Mouse (Mus musculus) common myeloid progenitor, adult 5-6 weeks (primary cell): ENCODE results near the gene Fam3c. TPM values are rescaled to one million over a fixed set of nuclear protein-coding genes. Genes with fewer than 3 reads are reported as not detected.

Source experiments
- ATAC-seq: replicated peaks from 2 replicates; pipeline ENCODE4 v1.8.0; 2016; ENCODE audit warnings: low read depth, mild to moderate bottlenecking, moderate TSS enrichment, inconsistent platforms; ENCODE audit not compliant: poor library complexity, severe bottlenecking
- total RNA-seq: library from RNA; stranded (forward); fragments of 200-1000, 187-1606 nt; gene quantifications from 2 replicates; pipeline ENCODE4 v1.2.3, GENCODE M21; 2017

Fam3c gene
- total RNA-seq, 1 experiment from 2014 or later: 60.3 TPM

DNA sequence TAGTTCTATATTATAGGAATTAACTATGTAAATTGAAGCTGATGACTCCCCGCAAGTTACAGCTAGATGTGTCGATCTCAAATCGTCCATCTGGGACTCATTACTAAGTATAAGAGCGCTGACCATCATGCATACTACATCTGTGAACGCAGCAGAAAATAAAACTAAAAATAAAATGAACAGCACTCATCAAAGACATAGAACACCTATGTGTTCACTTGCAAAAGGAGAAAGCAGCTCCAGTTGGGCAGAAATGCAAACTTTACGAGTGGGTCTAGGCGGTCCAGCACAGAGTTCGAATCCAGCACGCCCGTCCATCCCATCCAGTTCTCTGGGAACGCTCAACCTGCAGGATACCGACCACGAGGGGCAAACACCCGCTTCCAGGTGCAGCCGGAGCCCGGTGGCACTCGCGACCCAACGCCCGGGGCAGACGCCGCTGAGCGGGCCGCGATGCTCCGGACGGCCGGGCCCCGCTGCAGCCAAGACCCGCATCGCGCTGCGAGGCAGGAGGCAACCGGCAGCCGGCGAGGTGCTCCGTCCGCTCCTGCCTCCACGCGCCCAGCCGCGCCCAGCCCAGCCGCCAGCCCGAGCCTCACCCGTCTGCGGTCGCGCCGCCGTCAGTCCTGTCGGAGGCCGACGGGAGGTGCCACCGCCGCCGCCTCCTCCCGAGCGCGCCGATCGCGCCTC is 502 bp downstream of the Fam3c start:
- ATAC-seq: no peak

DNA sequence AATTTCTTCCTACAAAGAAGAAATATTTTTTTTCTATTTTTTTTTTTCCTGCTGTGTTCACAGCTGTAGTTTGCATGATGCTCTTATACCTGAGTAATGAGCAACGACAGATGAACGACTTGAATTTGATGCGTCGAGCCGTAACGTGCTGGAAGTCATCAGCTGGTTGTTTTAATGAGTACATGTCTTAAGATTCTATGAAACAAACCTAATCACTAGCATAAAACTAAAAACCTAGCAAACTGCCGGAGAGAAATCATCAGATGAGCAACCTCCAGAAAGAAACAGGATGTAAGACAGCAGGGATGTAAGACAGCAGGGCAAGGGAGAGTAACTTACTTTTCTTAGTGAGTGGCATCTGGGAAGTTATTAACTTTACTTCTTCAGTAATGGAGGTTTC is 1.4 kb downstream of the Fam3c start:
- no peak for ATAC-seq

DNA sequence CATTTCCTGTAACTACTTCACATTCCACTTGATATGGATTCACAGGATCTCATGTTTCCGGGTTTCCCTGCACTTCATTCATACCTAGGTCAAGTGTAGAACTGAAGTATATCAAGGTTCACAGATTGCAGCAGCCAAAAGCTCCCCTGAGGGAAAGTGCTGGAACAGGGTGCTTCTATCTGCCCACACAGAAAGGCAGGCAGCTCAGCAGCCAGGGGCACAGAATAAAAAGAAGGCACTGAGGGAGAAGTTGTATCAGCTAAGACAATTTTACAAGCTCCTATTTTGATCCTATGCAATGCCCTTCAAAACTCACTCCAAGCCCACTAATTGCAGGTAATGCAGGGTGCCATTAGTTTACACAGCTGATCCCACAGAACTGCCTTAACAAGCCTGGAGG is 2.0 kb downstream of the Fam3c start:
- ATAC-seq: no peak

DNA sequence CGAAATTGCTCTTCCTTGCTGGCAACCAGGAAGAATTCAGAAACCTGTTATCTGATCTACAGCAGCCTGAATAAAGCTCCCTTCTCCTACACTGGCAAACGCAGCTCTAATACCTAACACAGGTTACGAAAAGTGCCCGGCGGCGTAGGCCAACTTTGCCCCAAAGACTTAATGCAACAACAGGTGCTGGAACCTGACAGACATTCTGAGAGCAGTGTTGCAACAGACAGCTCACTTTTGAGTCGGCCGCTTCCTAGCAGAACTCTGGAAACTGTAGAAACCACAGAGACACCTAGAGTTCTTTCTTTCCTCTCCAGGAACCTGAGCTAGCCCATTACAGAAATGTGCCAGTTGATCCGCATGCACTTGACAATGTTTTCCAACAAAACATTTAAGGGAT is 4.5 kb downstream of the Fam3c start:
- ATAC-seq: no peak

DNA sequence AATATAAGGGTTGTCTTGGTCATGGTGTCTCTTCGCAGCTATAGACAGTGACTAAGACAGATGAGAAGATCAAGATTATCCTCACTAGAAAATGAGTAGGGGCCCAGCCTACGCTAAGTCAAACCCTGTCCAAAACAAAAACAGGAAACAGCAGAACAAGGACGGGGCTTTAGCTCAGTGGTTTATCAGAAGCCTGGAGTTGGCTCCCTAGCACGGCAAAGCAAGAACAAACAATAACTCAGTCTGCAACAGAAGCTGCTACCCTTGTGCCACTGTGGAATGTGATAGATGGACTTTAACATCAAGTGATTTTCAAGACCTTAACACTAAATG is 5.8 kb downstream of the Fam3c start:
- ATAC-seq: no peak

DNA sequence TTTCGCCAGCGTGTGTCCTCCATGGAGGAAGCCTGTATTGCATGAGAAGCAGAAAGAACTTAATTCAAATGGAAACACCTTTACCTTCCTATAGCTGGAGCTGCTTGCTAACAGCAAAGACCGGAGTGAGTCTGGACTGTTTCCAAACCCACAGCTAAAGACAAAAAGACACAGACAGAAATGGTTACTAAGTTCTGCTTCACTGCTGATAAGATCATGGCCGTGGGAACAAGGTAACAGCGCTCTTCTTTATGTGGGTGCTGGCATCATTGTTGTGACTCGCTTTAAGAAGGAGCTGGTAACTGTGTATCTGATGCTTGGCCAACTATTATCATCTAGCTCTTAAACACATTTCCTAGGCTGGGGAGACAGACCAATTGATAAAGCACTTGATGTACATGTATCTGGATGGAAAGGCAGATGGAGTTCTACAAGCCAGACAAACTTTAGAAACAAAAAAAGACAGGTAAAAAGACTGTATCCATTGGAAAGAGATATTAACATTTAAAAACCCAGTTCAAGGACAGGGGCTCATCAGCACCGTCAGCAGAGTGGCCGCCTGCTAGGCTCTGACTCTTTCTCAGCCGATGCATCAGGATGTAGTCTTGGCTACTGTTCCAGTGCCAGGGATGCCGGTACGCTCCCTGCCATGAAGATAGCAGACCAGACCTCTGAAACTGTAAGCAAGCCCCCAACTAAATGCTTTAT is 6.4 kb downstream of the Fam3c start:
- ATAC-seq: peak; percentile 30

DNA sequence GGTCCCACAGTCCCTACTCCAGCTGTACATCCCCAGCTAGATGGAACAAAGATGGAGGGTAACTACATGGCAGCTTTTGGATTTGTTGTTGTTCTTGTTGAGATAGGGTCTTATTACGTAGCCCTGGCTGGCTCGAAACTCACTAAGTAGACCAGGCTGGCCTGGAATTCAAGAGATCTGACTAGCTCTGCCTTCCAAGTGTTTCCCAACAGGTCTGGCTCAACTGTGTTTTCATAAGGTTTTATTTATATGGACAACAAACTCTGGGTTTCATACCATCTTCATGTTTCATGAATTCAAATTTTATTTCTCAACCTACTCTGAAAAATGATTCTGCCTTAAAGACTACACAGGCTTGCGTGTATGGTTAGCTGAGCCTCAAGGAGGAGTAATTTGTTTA is 7.1 kb downstream of the Fam3c start:
- no peak for ATAC-seq

DNA sequence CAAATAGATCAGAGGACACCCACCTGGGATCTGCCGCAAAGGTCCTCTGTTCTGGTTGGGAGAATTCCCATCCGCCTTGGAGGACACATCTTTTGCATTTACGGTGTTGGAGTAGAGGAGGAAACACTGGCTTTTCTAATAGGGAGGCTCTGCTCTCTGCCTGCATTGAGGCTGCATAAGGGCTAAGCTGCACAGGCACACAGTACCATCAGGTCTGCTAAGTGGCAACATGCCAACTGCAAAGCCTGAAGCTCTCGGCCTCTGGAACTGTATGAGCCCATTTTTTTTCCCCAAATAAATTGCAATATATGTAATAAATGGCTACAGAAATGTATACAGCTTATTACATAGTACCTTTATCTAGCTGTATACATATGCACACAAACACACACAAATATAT is 7.9 kb downstream of the Fam3c start:
- no peak for ATAC-seq

DNA sequence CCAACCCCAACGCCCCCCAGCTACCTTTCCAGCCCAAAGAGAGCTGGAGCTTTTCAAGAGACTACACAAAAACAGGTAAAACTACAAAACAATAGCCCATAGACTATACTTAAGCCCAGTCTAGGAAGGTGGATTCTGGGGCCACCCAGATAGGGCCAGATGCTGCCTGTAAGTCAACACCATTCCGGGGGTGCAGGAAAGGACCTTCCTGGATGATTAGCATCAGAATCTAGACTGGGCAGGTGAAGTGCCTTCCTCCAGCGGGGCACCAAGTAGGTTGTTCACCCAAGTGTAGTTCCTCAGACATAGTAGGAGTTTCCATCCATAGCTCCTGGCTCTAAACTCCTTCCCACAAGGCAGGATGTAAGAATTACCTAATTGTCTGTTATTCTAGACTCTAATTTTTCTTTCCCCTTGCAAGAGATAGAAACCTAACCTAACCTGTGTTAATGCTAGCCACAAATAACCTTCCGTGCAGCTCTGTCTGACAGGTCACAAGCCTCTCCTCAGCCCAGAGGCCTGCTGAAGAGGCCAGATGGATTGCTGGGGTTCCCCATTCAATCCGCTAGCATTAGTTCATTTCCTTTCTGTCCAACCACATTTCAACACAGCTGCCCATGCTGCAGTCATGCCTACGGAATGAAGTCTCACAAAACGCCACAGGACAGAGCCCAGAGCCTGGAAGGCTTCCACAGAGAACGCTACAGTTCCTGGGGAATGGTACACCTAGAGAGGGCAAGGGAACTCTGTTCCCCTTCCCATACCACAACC is 8.7 kb downstream of the Fam3c start:
- peak; percentile 79 for ATAC-seq

DNA sequence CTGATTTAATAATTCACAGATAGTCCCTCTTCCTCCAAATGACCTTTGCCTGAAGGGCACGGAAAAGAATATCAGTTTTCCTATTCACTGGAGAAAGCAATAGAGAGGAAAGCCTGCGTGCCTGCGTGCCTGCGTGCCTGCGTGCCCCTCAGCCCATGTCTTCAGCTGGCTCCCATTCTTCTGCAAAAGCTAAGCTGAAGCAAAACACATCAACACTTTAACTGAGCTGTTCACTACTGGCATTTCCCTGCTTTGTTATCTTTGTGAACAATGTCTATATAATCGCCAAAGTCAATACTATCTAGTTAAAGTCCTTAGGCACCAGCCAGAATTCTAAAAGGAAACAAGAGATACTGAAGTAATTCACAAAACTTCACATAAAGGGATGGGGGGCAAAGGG is 11.6 kb downstream of the Fam3c start:
- ATAC-seq: no peak

DNA sequence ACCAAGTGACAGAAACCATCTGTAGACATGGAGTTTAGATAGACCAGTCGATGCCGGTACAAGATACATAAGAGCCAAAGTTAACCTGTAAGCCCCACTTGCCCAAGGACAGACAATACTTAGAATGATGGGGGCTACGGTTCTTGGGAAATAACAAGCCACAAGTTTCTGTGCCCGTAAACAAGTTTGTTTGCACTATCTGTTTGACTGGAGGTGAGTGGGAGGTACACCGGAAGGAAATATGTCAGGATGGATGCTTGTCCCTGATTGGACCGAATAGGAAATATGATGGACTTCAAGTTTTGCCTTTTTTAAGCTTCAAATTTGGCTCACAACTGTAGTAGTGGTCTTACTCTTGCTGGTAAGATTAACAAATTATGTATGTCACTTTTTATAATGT is 12.3 kb downstream of the Fam3c start:
- no peak for ATAC-seq

DNA sequence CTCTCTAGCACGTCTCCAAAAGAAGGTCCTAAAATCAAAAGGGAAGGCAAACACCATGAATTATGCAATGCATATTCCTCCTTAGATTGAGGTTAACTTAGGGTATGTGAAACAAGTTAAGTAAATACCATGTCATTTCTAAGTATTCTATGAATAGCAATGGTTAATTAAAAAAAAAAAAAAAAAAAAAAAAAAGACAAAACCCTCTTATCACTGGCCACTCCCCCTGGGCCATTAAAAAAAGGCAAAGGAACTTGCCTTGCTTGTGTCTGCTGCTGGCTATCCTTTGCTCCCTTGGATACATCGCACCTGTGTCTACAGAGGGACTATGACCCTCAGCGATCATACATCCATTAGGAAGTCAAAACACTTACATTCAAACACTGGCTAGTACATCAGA is 12.8 kb downstream of the Fam3c start:
- ATAC-seq: 0 out of 2 replicates have a peak, but pooled peaks have one; percentile 19

DNA sequence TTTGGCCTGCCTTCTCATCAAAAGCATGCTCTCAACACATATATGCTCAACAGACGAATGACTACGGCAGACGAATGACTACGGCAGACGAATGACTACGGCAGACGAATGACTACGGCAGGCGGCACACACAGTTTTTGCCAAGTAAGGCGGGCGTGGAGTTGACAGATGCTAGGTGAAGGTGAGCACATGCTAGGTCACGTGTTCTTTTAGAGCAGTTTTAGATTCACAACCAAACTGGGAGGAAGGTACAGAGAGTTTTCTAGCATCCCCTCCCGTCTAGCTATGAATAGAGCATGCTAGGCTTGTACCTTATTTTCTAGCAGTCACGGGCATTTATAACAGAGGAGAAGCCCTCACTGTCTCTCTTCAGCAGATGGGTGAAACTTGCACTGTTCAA is 15.3 kb downstream of the Fam3c start:
- no peak for ATAC-seq

DNA sequence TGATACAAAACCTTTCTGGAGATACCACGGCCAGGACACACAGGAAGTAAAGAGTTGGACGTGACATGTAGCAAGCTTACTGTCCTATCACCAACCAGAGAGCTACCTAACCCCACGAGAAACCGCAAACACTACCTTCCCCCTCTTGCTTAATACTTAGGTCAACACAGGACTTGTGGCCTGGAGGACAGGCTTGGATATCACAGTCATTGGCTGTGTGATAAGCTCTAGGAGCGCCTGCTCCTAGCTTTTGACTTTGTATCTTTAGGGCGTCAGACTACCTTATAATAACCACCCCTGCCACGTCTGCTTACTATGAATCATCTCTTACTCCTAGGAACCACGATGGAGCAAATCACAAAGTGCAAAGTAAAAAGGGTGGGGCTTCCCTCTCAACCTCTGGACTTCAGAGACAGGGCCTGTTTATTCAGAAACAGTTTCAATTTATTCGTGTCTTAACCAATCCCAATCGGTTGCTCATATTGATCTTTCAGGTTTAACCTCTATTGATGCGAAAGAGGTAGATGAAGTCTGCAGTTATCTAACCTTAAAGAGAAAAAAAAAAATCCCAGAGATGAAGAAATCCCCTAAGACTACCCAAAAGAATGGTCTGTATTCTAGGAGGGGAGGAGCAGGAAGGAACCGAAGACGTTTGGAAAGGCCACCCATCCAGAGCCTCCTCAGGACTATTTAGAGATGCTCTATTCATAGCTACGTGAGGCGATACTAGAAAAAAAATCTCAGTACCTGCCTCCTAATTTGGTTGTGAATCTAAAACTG is 16.1 kb downstream of the Fam3c start:
- ATAC-seq: no peak

DNA sequence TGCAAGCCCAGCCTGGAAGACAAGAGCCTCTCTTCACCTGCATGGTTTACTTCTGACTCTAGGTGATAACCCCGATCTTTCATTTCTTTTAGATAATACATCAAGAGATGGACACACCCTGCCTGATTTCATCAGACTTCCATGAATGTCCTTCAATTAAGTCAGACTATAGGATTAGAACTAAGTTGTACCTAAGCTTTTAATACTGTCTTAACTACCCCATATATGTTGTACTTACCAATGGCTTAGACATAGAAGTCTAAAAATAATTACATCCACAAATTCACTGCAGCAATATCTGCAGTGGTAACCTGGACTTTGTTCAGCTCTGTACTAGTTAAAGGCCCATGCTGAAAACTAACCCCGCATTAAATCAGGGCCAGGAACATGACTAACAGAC is 23.5 kb downstream of the Fam3c start:
- ATAC-seq: no peak

DNA sequence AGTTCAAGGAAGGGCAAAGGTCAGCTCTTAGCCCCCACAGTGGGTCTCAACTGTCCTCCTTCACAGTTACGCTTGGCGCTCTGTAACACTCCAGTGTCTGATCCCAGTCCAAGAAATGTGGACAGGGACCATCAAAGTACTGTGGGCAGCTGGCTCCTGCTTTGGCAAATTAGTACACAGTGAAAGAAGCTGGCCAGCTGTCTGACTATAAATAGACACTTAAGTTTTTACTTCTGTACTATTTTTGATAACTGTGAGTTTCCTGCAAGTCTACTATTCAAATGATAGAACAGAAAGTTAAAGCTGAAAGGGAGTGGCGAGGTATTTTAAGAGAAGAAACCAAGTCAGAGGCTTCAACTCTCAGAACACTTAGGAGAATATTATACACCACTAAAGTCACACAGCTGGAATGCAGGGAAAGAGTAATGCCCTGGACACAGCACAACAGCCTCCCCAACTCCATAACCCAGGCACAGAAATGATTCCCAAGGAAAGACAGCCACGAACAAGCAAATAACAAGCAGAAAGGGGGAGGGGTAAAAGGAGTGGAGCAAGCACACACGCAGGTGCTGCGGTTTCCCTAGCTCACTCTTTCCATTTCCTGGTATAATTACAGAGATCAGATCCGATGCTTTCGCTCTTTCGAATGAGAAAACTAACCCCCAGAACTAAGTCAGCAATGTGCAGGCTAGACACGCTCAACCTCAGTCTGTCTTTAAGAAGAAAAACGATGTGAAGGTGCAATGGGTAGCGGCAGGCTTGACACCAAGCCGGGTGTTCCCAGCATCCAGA is 25.7 kb downstream of the Fam3c start:
- ATAC-seq: no peak

DNA sequence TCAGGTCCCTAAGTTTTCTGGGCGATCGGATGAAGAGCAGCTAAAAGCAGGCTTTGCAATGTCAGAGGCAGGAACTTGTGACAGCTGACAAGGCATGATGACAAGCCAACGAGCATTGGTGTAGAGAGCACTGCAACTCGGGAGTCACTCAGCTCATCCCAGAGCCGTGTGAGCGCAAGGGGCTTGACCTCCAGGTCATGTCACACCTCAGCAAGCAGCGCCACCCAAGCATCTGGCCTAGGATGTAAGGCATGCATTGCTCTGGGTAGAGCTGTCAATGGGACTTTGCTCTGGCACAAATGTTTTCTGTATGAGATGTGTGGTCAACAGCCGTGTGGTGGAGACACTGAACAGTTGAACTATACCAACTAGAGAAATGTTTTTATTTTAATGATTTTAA is 28.1 kb downstream of the Fam3c start:
- no peak for ATAC-seq

DNA sequence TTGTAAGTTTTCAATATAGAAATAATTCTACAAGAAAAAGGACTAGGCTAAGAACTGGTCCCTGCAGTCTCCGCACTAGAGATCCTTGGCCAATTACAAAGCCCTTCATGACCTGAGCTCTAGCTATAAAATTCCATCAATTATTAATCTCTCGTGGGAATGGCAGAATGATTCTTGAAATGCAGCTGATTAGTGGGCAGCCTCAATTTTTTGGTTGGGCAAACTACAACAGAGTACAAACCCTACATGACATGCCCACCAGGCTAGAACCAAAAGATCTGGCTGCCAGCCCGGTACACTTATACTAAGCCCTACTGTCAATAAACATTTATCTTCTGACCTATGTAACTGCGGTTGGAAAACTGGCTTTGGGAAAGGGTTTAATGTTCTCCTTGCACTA is 29.0 kb downstream of the Fam3c start:
- ATAC-seq: no peak

DNA sequence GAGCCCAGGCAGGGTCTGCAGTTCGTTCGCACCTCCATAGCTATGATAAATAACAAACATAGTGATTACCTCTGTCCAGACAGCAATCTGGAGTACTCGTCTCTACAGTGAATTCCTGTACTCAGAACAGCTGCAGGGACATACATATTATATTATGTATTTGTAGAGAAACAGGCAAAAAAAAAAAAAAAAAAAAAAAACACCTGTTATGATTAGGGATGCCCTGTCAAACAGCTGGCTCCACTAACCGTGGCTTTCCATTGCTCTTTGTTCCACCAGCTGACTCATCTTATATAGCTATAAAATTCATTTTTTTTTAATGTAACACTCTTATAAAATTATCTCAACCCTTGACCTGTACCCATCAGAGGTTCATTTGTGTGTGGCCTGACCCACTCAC is 29.8 kb downstream of the Fam3c start:
- ATAC-seq: no peak
